Mouse (Mus musculus) midbrain, embryonic 16.5 days (tissue): ENCODE results near the gene Enpp1. TPM values are rescaled to one million over a fixed set of nuclear protein-coding genes. Genes with fewer than 3 reads are reported as not detected.

Experiments used
- ATAC-seq: fragments of 200-750 bp; cut with Nextera tagmentation; 2 replicates; pipeline ENCODE4 v1.8.0; 2017; ENCODE audit warnings: moderate TSS enrichment
- H3K27ac ChIP-seq: fragments of 300-500 bp; sonication (generic); 2 replicates; pipeline ENCODE4 v1.5.1; 2014; ENCODE audit warnings: mild to moderate bottlenecking, low read length, mixed read lengths
- H3K27me3 ChIP-seq: fragments of 300-500 bp; sonication (generic); 2 replicates; pipeline ENCODE4 v1.6.1; 2014; ENCODE audit warnings: low read depth, low read length, mixed read lengths; ENCODE audit not compliant: control insufficient read depth, insufficient read depth
- H3K36me3 ChIP-seq: fragments of 300-500 bp; sonication (generic); 2 replicates; pipeline ENCODE4 v1.6.1; 2014; ENCODE audit warnings: mild to moderate bottlenecking, low read length, moderate library complexity, mixed read lengths; ENCODE audit not compliant: control insufficient read depth, insufficient read depth
- H3K4me1 ChIP-seq: fragments of 300-500 bp; sonication (generic); 2 replicates; pipeline ENCODE4 v1.6.1; 2014; ENCODE audit warnings: mild to moderate bottlenecking, low read length, mixed read lengths; ENCODE audit not compliant: control insufficient read depth, insufficient read depth
- H3K4me2 ChIP-seq: fragments of 300-500 bp; sonication (generic); 2 replicates; pipeline ENCODE4 v1.6.1; 2014; ENCODE audit warnings: mild to moderate bottlenecking, low read length, mixed read lengths
- H3K4me3 ChIP-seq: fragments of 300-500 bp; sonication (generic); 2 replicates; pipeline ENCODE4 v1.5.1; 2014; ENCODE audit warnings: low read depth, mild to moderate bottlenecking, low read length, moderate library complexity, mixed read lengths
- H3K9ac ChIP-seq: fragments of 300-500 bp; sonication (generic); 2 replicates; pipeline ENCODE4 v1.6.1; 2014; ENCODE audit warnings: low read depth, low read length, mixed read lengths
- H3K9me3 ChIP-seq: fragments of 300-500 bp; sonication (generic); replicated peaks from 2 replicates; pipeline ENCODE4 v1.6.1; 2014; ENCODE audit warnings: mild to moderate bottlenecking, low read length, mixed read lengths; ENCODE audit not compliant: control insufficient read depth, poor library complexity, severe bottlenecking
- WGBS: fragments of 180-500 bp; shearing (Covaris S2); extraction: QIAGEN DNeasy Blood & Tissue Kit; methylation state at CpG from one replicate; pipeline ENCODE4 v1.1.7; 2014; 5-methylcytosine and 5-hydroxymethylcytosine counted together
- polyA plus RNA-seq: library from polyadenylated mRNA; unstranded; fragments of >200 nt; fragmentation: Nextera tagmentation; extraction: Ambion mirVana; gene quantifications from 2 replicates; pipeline ENCODE4 v1.2.1, GENCODE M21; 2015

Enpp1 gene
- polyA plus RNA-seq, 1 experiment from 2014 or later, result 3.3 TPM

DNA sequence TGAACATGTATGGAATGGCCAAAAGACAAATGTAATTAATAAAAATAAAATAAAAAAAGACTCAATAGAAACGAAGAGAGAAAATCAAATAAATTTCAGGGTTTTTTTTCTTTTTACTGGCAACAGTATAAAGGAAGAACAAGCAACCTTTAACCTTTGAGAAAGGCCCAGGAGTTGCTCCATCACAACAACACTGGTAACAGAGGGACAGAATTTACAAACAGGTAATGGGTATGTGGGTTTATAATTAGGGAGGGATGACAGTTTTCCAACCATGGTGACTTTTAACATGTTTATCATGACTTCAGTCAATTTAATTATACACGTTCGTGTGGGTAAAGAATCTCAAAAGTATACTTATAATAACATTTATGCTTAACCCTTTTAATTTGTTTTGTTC lies 15.2 kb downstream of the Enpp1 start:
- no peak overlapping the region for H3K4me3 ChIP-seq
- H3K4me2 ChIP-seq, result no peak overlapping the region
- WGBS, result 89% methylated on average over 3 of the region's 3 CpGs
- H3K27ac ChIP-seq, result no peak overlapping the region
- no peaks in the 10 kb centered on the region for H3K9me3 ChIP-seq
- H3K36me3 ChIP-seq, result no peaks in the 10 kb centered on the region
- ATAC-seq, result no peak
- H3K9ac ChIP-seq, result no peak overlapping the region
- H3K4me1 ChIP-seq, result no peaks in the 10 kb centered on the region
- H3K27me3 ChIP-seq, result no peaks in the 10 kb centered on the region

DNA sequence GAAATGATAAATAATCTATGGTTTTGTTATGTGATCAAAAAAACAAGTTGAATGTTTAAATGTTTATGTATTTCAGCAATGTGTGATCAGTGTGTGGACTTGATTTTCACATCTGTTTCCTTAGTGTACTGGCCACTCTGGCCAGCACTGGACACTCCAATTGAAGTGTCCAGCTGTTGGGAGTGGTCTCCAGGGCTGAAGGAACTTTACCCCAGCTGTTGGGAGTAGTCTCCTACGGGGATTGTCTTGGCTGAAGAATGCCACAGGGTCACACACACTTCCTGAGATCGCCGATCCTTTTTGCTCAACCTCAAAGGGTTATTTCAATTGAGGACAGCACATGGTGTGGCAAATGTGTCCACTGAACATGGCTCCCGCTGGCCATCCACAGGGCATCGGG lies 16.2 kb downstream of the Enpp1 start:
- no peak overlapping the region for H3K4me2 ChIP-seq
- no peaks in the 10 kb centered on the region for H3K9me3 ChIP-seq
- H3K4me3 ChIP-seq, result no peak overlapping the region
- WGBS, result 79% methylated on average over 5 of the region's 5 CpGs
- H3K27ac ChIP-seq, result no peak overlapping the region
- H3K36me3 ChIP-seq, result no peaks in the 10 kb centered on the region
- ATAC-seq, result no peak
- H3K4me1 ChIP-seq, result no peaks in the 10 kb centered on the region
- no peak overlapping the region for H3K9ac ChIP-seq
- H3K27me3 ChIP-seq, result no peaks in the 10 kb centered on the region

DNA sequence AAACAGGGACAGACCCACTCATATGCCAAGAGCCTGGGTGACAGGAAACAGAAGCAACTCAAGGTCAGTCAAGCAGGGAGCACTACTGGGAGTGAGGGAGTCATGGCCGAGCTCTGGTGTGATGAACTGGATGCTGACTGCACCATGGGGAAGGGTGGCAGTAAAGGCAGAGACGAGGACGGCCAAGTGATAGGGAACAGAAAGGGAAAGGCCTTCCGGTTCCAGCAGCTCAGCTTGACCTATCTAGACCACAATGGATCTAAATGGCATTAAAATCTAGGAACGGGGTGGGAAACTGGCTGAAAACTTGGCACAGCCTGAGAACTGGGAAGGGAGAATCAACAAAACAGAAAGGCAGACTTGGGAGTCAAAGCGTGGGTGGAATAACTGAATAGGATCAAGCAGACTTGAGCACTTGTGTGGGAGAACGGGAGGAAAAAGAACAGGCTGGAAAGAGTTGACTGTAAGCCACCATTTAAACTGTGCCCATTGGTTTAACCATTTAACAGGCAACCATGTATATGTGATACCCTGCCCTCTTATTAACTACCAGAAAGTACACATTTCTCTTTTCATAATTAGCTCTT lies 29.3 kb downstream of the Enpp1 start:
- H3K9ac ChIP-seq, result no peak overlapping the region
- no peaks in the 10 kb centered on the region; the same call in 1 of the 2 replicates for H3K9me3 ChIP-seq
- ATAC-seq, result no peak
- H3K4me3 ChIP-seq, result no peak overlapping the region
- no peaks in the 10 kb centered on the region for H3K4me1 ChIP-seq
- no peaks in the 10 kb centered on the region for H3K36me3 ChIP-seq
- H3K4me2 ChIP-seq, result no peak overlapping the region
- no peak overlapping the region for H3K27ac ChIP-seq
- no peaks in the 10 kb centered on the region for H3K27me3 ChIP-seq
- 77% methylated on average over 7 of the region's 7 CpGs for WGBS

DNA sequence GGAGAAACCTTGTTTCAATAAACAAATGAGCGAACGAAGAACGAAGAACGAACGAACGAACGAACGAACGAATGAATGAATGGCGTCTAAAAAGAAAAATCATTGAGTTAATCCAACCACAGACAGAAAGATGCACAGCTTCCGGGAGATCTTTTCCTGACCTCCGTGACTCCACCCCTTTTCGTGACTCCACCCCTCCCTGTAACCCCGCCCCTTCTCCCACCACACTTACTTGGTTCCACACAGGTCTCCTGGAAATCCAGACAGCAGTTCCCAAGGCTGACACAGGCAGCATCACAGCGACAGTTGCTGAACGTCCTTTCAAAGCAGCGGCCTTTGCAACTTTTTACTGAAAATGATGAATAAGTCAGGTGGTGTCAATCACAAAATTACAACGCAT lies 34.3 kb downstream of the Enpp1 start:
- ATAC-seq, result no peak
- H3K27ac ChIP-seq, result no peak overlapping the region
- H3K9ac ChIP-seq, result no peak overlapping the region
- H3K4me2 ChIP-seq, result no peak overlapping the region
- no peaks in the 10 kb centered on the region for H3K27me3 ChIP-seq
- H3K36me3 ChIP-seq, result no peaks in the 10 kb centered on the region
- H3K4me3 ChIP-seq, result no peak overlapping the region
- 93% methylated on average over 18 of the region's 18 CpGs for WGBS
- no peaks in the 10 kb centered on the region for H3K9me3 ChIP-seq
- H3K4me1 ChIP-seq, result no peaks in the 10 kb centered on the region

DNA sequence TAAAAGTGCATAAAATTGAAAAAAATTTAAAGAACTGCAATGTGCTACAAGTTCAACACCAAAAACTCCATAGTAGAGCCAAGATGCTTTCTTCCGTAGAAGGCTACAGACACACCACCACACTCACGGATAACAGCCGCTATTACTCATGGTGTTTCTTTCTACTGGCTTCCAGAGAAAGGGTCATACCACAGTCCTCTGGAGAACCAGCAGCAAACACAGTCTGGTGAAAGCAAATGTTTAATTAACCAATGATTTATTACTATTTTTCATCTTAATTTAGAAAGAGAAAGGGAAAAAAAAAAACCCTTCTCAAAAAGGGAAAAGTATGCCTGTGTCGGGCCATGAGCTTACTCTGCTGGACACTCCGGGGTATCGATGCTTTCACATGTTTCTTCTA lies 37.7 kb downstream of the Enpp1 start:
- 95% methylated on average over 6 of the region's 6 CpGs for WGBS
- ATAC-seq, result no peak
- Histone ChIP-seq H3K27me3 (no peaks in the 10 kb centered on the region), H3K27ac (no peak overlapping the region), H3K4me1 (no peaks in the 10 kb centered on the region), H3K4me2 (no peak overlapping the region), H3K36me3 (no peaks in the 10 kb centered on the region), H3K9me3 (no peaks in the 10 kb centered on the region), H3K4me3 (no peak overlapping the region), H3K9ac (no peak overlapping the region)

DNA sequence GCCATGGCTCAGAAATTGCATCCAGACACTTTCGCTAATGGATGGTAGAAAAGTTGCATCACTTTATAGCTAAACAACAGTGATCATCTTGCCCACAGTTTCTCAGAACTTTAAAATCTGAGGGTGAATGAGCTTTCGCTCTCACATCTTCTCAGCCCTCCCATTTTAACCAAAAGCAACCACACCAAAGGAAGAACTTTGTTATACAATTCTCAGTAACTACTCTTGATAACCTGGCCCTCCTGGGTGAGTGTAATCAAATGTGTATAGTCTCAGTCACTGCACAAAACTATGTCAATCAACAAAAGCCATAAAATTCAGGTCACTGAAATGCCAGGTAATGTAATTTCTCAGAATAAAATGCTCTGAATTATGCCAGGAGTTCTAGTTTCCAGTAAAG lies 39.0 kb downstream of the Enpp1 start:
- no peaks in the 10 kb centered on the region for H3K27me3 ChIP-seq
- no peak overlapping the region for H3K4me2 ChIP-seq
- H3K27ac ChIP-seq, result no peak overlapping the region
- H3K36me3 ChIP-seq, result no peaks in the 10 kb centered on the region
- WGBS, result 99% methylated on average over 2 of the region's 2 CpGs
- H3K4me1 ChIP-seq, result no peaks in the 10 kb centered on the region
- ATAC-seq, result no peak
- no peak overlapping the region for H3K9ac ChIP-seq
- H3K9me3 ChIP-seq, result no peaks in the 10 kb centered on the region
- H3K4me3 ChIP-seq, result no peak overlapping the region

DNA sequence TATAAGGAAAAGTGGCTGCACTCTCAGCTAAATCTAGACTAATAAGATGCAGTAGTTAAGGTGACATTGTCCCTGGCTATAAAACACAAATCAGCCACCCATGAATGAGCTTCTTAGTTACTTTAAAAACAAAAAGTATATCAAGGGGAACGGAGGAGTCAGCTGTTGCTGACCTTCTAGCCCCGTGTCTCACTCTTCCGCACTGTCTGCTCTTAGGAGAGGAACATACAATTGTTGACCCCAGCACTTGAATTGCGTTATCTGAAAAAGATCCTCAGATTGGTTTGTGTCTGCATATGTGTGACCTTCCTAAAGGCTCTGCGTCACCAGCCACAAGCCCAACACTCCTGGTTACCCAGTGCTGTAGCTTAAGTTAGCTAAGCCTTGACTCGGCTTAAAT lies 41.4 kb downstream of the Enpp1 start:
- H3K4me1 ChIP-seq, result no peaks in the 10 kb centered on the region
- no peaks in the 10 kb centered on the region for H3K36me3 ChIP-seq
- ATAC-seq, result no peak
- no peak overlapping the region for H3K27ac ChIP-seq
- H3K9me3 ChIP-seq, result no peaks in the 10 kb centered on the region
- H3K9ac ChIP-seq, result no peak overlapping the region
- no peak overlapping the region for H3K4me3 ChIP-seq
- no peaks in the 10 kb centered on the region for H3K27me3 ChIP-seq
- 94% methylated on average over 6 of the region's 6 CpGs for WGBS
- H3K4me2 ChIP-seq, result no peak overlapping the region

DNA sequence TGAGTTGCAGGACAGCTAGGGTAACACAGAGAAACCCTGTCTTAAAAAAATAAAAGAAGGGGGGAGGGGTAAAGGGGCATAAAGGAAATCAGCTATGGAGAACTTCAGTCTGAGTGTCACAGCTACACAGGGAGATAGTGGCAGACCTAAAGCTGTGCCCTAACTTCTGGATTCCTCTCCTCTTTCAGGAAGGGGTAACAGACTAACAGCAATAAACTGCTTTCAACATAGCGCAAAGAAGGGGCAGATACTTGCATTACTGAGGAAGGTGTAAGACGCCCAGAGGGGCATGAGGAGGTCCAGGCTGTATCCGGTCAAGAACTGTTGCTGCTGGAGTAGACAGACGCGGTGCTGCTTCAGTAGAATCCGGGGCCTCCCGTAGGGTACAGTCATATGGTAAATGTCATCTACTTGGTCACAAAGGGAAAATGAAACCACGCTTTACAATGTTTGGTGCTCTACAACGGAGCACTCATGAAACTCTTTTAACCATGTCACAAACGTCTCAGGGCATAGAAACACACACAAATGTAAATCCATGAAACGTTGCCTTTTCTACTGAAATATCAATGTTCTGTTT lies 60.9 kb downstream of the Enpp1 start:
- Histone ChIP-seq H3K4me3 (no peak overlapping the region), H3K9ac (no peak overlapping the region), H3K36me3 (no peaks in the 10 kb centered on the region), H3K4me1 (no peaks in the 10 kb centered on the region), H3K27me3 (no peaks in the 10 kb centered on the region), H3K4me2 (no peak overlapping the region), H3K27ac (no peak overlapping the region), H3K9me3 (no peaks in the 10 kb centered on the region)
- WGBS, result 94% methylated on average over 11 of the region's 11 CpGs
- ATAC-seq, result no peak

DNA sequence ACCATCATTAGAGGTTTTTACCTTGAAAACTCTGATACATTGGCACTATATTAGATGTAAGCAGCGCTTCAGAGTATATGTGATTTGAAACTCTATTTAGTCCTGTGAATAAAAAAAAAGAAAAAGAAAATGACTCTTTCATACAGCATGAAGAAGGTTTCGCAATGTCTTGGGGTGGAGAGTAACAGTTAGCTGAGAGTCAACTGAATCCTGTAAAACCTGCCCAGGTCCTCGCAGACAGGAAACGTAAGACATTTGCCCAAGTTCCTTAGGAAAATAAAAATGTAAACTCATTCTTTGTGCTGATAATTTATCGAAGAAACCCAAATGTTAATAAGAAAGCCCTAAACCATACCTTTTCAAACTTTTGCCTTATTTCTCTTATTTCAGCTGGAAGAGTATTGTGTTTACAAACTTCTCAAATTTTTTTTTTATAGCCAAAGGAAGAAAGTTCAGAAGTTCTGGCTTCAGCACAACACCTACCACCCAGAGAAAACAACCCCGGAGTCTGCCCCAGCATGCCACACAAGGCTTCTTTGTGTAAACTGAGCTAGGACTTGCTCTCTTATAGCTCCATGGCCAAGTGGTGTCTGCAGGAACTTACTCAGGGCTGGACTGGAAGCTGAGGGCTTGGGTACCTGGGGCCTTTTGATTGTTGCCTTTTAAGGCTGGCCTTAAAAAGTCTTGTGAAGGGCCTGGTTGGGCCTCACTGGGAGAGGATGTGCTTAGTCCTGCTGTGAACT lies 63.8 kb downstream of the Enpp1 start:
- 92% methylated on average over 6 of the region's 6 CpGs for WGBS
- Histone ChIP-seq H3K9ac (no peak overlapping the region), H3K36me3 (no peaks in the 10 kb centered on the region), H3K4me2 (no peak overlapping the region), H3K27me3 (no peaks in the 10 kb centered on the region), H3K4me1 (no peaks in the 10 kb centered on the region), H3K4me3 (no peak overlapping the region), H3K27ac (no peak overlapping the region), H3K9me3 (no peaks in the 10 kb centered on the region)
- ATAC-seq, result no peak
